Mouse (Mus musculus) kidney, postnatal 10 days (tissue): ENCODE measurements around the gene Dcaf4.

Experiments
- DNase-seq: peaks from one replicate; pipeline ENCODE4 v3.0.0; 2021; ENCODE audit warnings: mixed read lengths

The Dcaf4 gene

GRCm38 (mm10) chr12:83496336-83496735 is 23.9 kb upstream of the Dcaf4 start:
- DNase-seq: no peak

- DNase-seq: no peak
Observed at GRCm38 (mm10) chr12:83496736-83497135, 23.5 kb upstream of the Dcaf4 start.

GRCm38 (mm10) chr12:83497959-83498358 is 22.3 kb upstream of the Dcaf4 start:
- no peak for DNase-seq

- peak; percentile 36 for DNase-seq
Observed at GRCm38 (mm10) chr12:83499256-83499655, 21.0 kb upstream of the Dcaf4 start.

GRCm38 (mm10) chr12:83502190-83502589 is 18.1 kb upstream of the Dcaf4 start:
- peak; percentile 72 for DNase-seq

- no peak for DNase-seq
Observed at GRCm38 (mm10) chr12:83506543-83506942, 13.7 kb upstream of the Dcaf4 start.

GRCm38 (mm10) chr12:83510586-83510985 is 9.7 kb upstream of the Dcaf4 start:
- DNase-seq: no peak

- DNase-seq: no peak
Observed at GRCm38 (mm10) chr12:83512783-83513182, 7.5 kb upstream of the Dcaf4 start.

GRCm38 (mm10) chr12:83513185-83513584 is 7.1 kb upstream of the Dcaf4 start:
- DNase-seq: peak; percentile 64

GRCm38 (mm10) chr12:83514216-83514615 is 6.0 kb upstream of the Dcaf4 start:
- DNase-seq: no peak

- no peak for DNase-seq
Observed at GRCm38 (mm10) chr12:83517580-83517979, 2.7 kb upstream of the Dcaf4 start.

GRCm38 (mm10) chr12:83521083-83521482 is 817 bp downstream of the Dcaf4 start:
- no peak for DNase-seq

GRCm38 (mm10) chr12:83523056-83523455 is 2.8 kb downstream of the Dcaf4 start:
- DNase-seq: no peak

GRCm38 (mm10) chr12:83523892-83524291 is 3.6 kb downstream of the Dcaf4 start:
- no peak for DNase-seq

GRCm38 (mm10) chr12:83524329-83524728 is 4.1 kb downstream of the Dcaf4 start:
- DNase-seq: no peak

GRCm38 (mm10) chr12:83525822-83526544 is 5.7 kb downstream of the Dcaf4 start:
- no peak for DNase-seq

GRCm38 (mm10) chr12:83527816-83528215 is 7.5 kb downstream of the Dcaf4 start:
- DNase-seq: no peak

GRCm38 (mm10) chr12:83528665-83529064 is 8.4 kb downstream of the Dcaf4 start:
- no peak for DNase-seq

GRCm38 (mm10) chr12:83531992-83532391 is 11.7 kb downstream of the Dcaf4 start:
- DNase-seq: no peak

- DNase-seq: no peak
Observed at GRCm38 (mm10) chr12:83532966-83533365, 12.7 kb downstream of the Dcaf4 start.

- no peak for DNase-seq
Observed at GRCm38 (mm10) chr12:83534190-83534589, 13.9 kb downstream of the Dcaf4 start.

- DNase-seq: no peak
Observed at GRCm38 (mm10) chr12:83535428-83535827, 15.2 kb downstream of the Dcaf4 start.

- DNase-seq: no peak
Observed at GRCm38 (mm10) chr12:83536039-83536438, 15.8 kb downstream of the Dcaf4 start.

GRCm38 (mm10) chr12:83543997-83544396 is 23.7 kb downstream of the Dcaf4 start:
- DNase-seq: no peak

GRCm38 (mm10) chr12:83544791-83545190 is 24.5 kb downstream of the Dcaf4 start:
- no peak for DNase-seq
